Mouse (Mus musculus) neural tube, embryonic 12.5 days (tissue): Measurements from ENCODE around the gene Ext2. TPM values are rescaled to one million over a fixed set of nuclear protein-coding genes. Genes with fewer than 3 reads are reported as not detected.
A peak's percentile ranks its signal among the peaks of the same experiment; 100 is the strongest.

Source experiments
- ATAC-seq: fragments of 200-750 bp; cut with Nextera tagmentation; 2 replicates; pipeline ENCODE4 v1.8.0; 2017; ENCODE audit warnings: low read depth, mild to moderate bottlenecking, moderate TSS enrichment, moderate library complexity; ENCODE audit not compliant: low FRiP score
- H3K27ac ChIP-seq: fragments of 300-500 bp; sonication (generic); 2 replicates; pipeline ENCODE4 v1.5.1; 2016
- H3K27me3 ChIP-seq: fragments of 300-500 bp; sonication (generic); replicated peaks from 2 replicates; pipeline ENCODE4 v1.6.1; 2016; ENCODE audit warnings: mild to moderate bottlenecking
- H3K36me3 ChIP-seq: fragments of 300-500 bp; sonication (generic); 2 replicates; pipeline ENCODE4 v1.6.1; 2016; ENCODE audit warnings: mild to moderate bottlenecking
- H3K4me1 ChIP-seq: fragments of 300-500 bp; sonication (generic); 2 replicates; pipeline ENCODE4 v1.6.1; 2016
- H3K4me2 ChIP-seq: fragments of 300-500 bp; sonication (generic); replicated peaks from 2 replicates; pipeline ENCODE4 v1.6.1; 2016; ENCODE audit warnings: mild to moderate bottlenecking
- H3K4me3 ChIP-seq: fragments of 300-500 bp; sonication (generic); 2 replicates; pipeline ENCODE4 v1.5.1; 2016
- H3K9ac ChIP-seq: fragments of 300-500 bp; sonication (generic); 2 replicates; pipeline ENCODE4 v1.6.1; 2016; ENCODE audit warnings: mild to moderate bottlenecking
- H3K9me3 ChIP-seq: fragments of 300-500 bp; sonication (generic); 2 replicates; pipeline ENCODE4 v1.6.1; 2016; ENCODE audit warnings: mild to moderate bottlenecking
- WGBS: fragments of 180-500 bp; shearing (Covaris S2); methylation state at CpG from one replicate; pipeline ENCODE4 v1.1.7; 2016; 5-methylcytosine and 5-hydroxymethylcytosine counted together
- polyA plus RNA-seq: library from polyadenylated mRNA; unstranded; fragments of >200 nt; fragmentation: Nextera tagmentation; extraction: Ambion mirVana; gene quantifications from 2 replicates; pipeline ENCODE4 v1.2.1, GENCODE M21; 2016

The Ext2 gene
- polyA plus RNA-seq, 1 experiment from 2014 or later = 76.9 TPM

- ATAC-seq = no peak
- WGBS = 93% methylated on average over 4 of the region's 4 CpGs
- Histone ChIP-seq H3K27me3 (no peaks in the 10 kb centered on the region), H3K9ac (no peak overlapping the region), H3K36me3 (peaks cover 78% of the 10 kb centered on the region), H3K27ac (no peak overlapping the region), H3K4me2 (no peak overlapping the region), H3K4me3 (no peak overlapping the region), H3K4me1 (no peaks in the 10 kb centered on the region), H3K9me3 (no peaks in the 10 kb centered on the region)
Measured at GRCm38 (mm10) chr2:93838931-93839330, 16.6 kb upstream of the Ext2 start.

GRCm38 (mm10) chr2:93836232-93836785 lies 13.9 kb upstream of the Ext2 start:
- Histone ChIP-seq H3K36me3 (peaks cover 58% of the 10 kb centered on the region), H3K9ac (no peak overlapping the region), H3K9me3 (no peaks in the 10 kb centered on the region), H3K4me2 (no peak overlapping the region), H3K27ac (no peak overlapping the region), H3K4me1 (no peaks in the 10 kb centered on the region), H3K4me3 (no peak overlapping the region), H3K27me3 (no peaks in the 10 kb centered on the region)
- WGBS = 73% methylated on average over 13 of the region's 13 CpGs
- no peak for ATAC-seq

DNA sequence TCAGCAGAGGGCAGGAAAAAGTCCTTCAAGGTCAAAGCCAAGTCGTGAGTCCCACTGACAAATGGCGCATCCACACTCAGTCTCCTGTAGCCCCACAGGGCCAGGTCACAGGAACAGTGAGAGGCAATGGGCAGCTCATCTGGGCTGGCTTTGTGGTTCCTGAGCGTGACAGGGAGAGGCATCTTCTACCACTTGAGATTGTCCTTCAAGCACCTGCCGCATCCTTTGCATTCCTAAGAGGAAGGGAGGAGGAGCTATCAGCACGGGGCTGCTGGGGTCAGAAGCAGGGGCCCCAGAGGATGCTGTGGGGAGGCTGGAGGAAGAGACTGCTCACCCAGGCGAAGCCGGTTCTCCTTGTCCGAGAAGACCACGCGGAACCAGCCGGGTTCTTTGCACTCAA lies 13.2 kb upstream of the Ext2 start:
- Histone ChIP-seq H3K9me3 (no peaks in the 10 kb centered on the region), H3K27ac (no peak overlapping the region), H3K9ac (no peak overlapping the region), H3K4me3 (no peak overlapping the region), H3K27me3 (no peaks in the 10 kb centered on the region), H3K36me3 (peaks cover 51% of the 10 kb centered on the region), H3K4me2 (no peak overlapping the region), H3K4me1 (no peaks in the 10 kb centered on the region)
- WGBS = 81% methylated on average over 11 of the region's 11 CpGs
- no peak for ATAC-seq

GRCm38 (mm10) chr2:93823519-93823918 lies 1.2 kb upstream of the Ext2 start:
- H3K27me3 ChIP-seq = no peaks in the 10 kb centered on the region
- H3K9ac ChIP-seq = no peak overlapping the region
- WGBS = 19% methylated on average over 8 of the region's 8 CpGs
- H3K36me3 ChIP-seq = peaks cover 5% of the 10 kb centered on the region; the same call in 1 of the 2 replicates
- no peak overlapping the region for H3K4me3 ChIP-seq
- H3K4me1 ChIP-seq = peaks cover 11% of the 10 kb centered on the region
- ATAC-seq = 0 out of 2 replicates have a peak, but pooled peaks have one; percentile 49
- no peaks in the 10 kb centered on the region for H3K9me3 ChIP-seq
- H3K27ac ChIP-seq = no peak overlapping the region
- H3K4me2 ChIP-seq = no peak overlapping the region

DNA sequence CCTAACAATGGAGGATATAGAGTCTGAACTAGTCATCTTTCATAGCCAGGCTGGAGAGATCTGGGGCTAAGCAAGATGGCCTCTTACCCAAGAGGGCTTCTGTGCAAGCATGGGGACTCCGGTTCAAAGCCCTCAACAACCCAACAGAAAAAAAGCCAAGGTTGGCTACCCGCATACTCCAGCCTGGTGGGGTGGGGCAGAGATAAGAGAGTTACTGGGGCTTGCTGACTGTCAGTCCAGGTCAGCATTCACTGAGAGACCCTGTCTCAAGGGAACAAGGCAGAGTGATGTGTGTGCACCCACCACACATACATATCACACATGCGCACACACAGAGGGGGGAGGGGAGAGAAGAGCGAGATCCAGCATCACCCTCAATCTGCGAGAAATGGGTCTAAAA lies 4.6 kb downstream of the Ext2 start:
- Histone ChIP-seq H3K4me1 (peaks cover 11% of the 10 kb centered on the region), H3K9me3 (no peaks in the 10 kb centered on the region), H3K36me3 (peaks cover 13% of the 10 kb centered on the region), H3K4me2 (no peak overlapping the region), H3K27me3 (no peaks in the 10 kb centered on the region), H3K27ac (no peak overlapping the region), H3K9ac (no peak overlapping the region), H3K4me3 (no peak overlapping the region)
- ATAC-seq = no peak
- WGBS = 95% methylated on average over 5 of the region's 5 CpGs

GRCm38 (mm10) chr2:93813343-93813742 lies 9.0 kb downstream of the Ext2 start:
- Histone ChIP-seq H3K4me2 (no peak overlapping the region), H3K27me3 (no peaks in the 10 kb centered on the region), H3K27ac (no peak overlapping the region), H3K9ac (no peak overlapping the region), H3K4me1 (no peaks in the 10 kb centered on the region), H3K9me3 (no peaks in the 10 kb centered on the region), H3K4me3 (no peak overlapping the region), H3K36me3 (peaks cover 26% of the 10 kb centered on the region)
- ATAC-seq = no peak
- WGBS = 93% methylated on average over 22 of the region's 22 CpGs

GRCm38 (mm10) chr2:93811812-93812211 lies 10.6 kb downstream of the Ext2 start:
- no peak overlapping the region for H3K4me3 ChIP-seq
- no peak overlapping the region for H3K27ac ChIP-seq
- no peak for ATAC-seq
- H3K4me1 ChIP-seq = no peaks in the 10 kb centered on the region
- no peak overlapping the region for H3K4me2 ChIP-seq
- peaks cover 33% of the 10 kb centered on the region for H3K36me3 ChIP-seq
- H3K27me3 ChIP-seq = no peaks in the 10 kb centered on the region
- no peak overlapping the region for H3K9ac ChIP-seq
- WGBS = 31% methylated on average over 4 of the region's 4 CpGs
- no peaks in the 10 kb centered on the region for H3K9me3 ChIP-seq

GRCm38 (mm10) chr2:93809931-93810330 lies 12.4 kb downstream of the Ext2 start:
- ATAC-seq = no peak
- H3K36me3 ChIP-seq = peaks cover 49% of the 10 kb centered on the region

GRCm38 (mm10) chr2:93808071-93808470 lies 14.3 kb downstream of the Ext2 start:
- Histone ChIP-seq H3K9me3 (no peaks in the 10 kb centered on the region), H3K27me3 (no peaks in the 10 kb centered on the region), H3K4me3 (no peak overlapping the region), H3K36me3 (peaks cover 49% of the 10 kb centered on the region), H3K4me1 (no peaks in the 10 kb centered on the region), H3K27ac (no peak overlapping the region), H3K9ac (no peak overlapping the region), H3K4me2 (no peak overlapping the region)
- 87% methylated on average over 5 of the region's 5 CpGs for WGBS
- no peak for ATAC-seq

More at GRCm38 (mm10) chr2:93809931-93810330, 12.4 kb downstream of the Ext2 start:
- H3K4me2 ChIP-seq = no peak overlapping the region
- no peaks in the 10 kb centered on the region for H3K27me3 ChIP-seq
- H3K4me1 ChIP-seq = no peaks in the 10 kb centered on the region
- H3K4me3 ChIP-seq = no peak overlapping the region
- no peak overlapping the region for H3K9ac ChIP-seq
- no peak overlapping the region for H3K27ac ChIP-seq
- no peaks in the 10 kb centered on the region for H3K9me3 ChIP-seq
- 18% methylated on average over 2 of the region's 2 CpGs for WGBS

DNA sequence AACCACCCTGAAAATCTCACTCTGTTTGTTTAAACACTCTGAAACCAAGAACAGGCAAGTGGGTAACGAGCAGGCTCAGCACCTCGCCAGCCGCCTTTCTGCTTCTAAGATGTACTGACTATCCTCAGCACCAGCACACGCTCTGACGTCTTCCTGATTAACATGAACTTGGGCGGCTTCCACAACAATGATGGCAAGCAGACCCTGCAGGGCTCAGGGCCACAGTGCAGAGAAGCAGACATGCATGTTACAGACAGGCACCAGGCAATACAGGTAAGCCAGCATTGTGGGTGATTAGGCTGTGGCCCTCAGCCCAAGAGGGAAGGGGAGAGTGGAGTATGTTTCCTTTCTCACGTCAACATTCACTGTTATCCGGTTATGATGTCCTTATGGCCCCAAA lies 14.9 kb downstream of the Ext2 start:
- 89% methylated on average over 8 of the region's 8 CpGs for WGBS
- H3K9ac ChIP-seq = no peak overlapping the region
- no peak overlapping the region for H3K4me3 ChIP-seq
- H3K27ac ChIP-seq = no peak overlapping the region
- H3K36me3 ChIP-seq = peaks cover 48% of the 10 kb centered on the region
- H3K4me2 ChIP-seq = no peak overlapping the region
- H3K4me1 ChIP-seq = no peaks in the 10 kb centered on the region
- H3K27me3 ChIP-seq = no peaks in the 10 kb centered on the region
- H3K9me3 ChIP-seq = no peaks in the 10 kb centered on the region
- no peak for ATAC-seq

- Histone ChIP-seq H3K9me3 (no peaks in the 10 kb centered on the region), H3K4me2 (no peak overlapping the region), H3K27me3 (no peaks in the 10 kb centered on the region), H3K4me1 (no peaks in the 10 kb centered on the region), H3K36me3 (peaks cover 52% of the 10 kb centered on the region), H3K4me3 (no peak overlapping the region), H3K27ac (no peak overlapping the region), H3K9ac (no peak overlapping the region)
- no peak for ATAC-seq
- 94% methylated on average over 6 of the region's 6 CpGs for WGBS
Measured at GRCm38 (mm10) chr2:93806487-93807201, 15.7 kb downstream of the Ext2 start.

DNA sequence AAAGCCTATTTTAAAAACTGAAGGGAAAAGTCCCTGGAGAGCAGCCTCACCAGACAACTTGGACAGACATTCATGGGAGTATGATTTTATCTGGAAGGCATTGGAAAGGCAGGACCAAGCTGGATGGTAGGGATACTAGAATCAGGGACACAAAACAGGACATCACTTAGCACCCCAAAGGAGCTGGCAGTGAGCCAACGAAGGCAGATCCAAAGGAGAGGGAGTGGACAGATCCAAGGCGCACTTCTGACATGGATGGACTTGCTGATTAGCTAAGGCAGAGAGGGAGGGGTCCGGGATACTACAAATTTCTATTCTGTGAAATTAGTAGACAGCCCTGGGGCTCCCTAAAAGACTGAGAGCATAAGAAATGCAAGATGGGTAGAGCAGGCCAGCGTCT lies 16.8 kb downstream of the Ext2 start:
- no peak overlapping the region for H3K4me2 ChIP-seq
- no peaks in the 10 kb centered on the region for H3K9me3 ChIP-seq
- ATAC-seq = no peak
- H3K4me3 ChIP-seq = no peak overlapping the region
- H3K4me1 ChIP-seq = no peaks in the 10 kb centered on the region
- peaks cover 42% of the 10 kb centered on the region for H3K36me3 ChIP-seq
- no peak overlapping the region for H3K9ac ChIP-seq
- no peaks in the 10 kb centered on the region for H3K27me3 ChIP-seq
- WGBS = 88% methylated on average over 4 of the region's 4 CpGs
- no peak overlapping the region for H3K27ac ChIP-seq

GRCm38 (mm10) chr2:93805066-93805465 lies 17.3 kb downstream of the Ext2 start:
- Histone ChIP-seq H3K9me3 (no peaks in the 10 kb centered on the region), H3K27me3 (no peaks in the 10 kb centered on the region), H3K4me2 (no peak overlapping the region), H3K4me1 (no peaks in the 10 kb centered on the region), H3K4me3 (no peak overlapping the region), H3K9ac (no peak overlapping the region), H3K27ac (no peak overlapping the region), H3K36me3 (peaks cover 38% of the 10 kb centered on the region)
- WGBS = 88% methylated on average over 5 of the region's 5 CpGs
- no peak for ATAC-seq
